Mouse (Mus musculus): ENCODE data around the gene Cdc42ep4.

The Cdc42ep4 gene

DNA sequence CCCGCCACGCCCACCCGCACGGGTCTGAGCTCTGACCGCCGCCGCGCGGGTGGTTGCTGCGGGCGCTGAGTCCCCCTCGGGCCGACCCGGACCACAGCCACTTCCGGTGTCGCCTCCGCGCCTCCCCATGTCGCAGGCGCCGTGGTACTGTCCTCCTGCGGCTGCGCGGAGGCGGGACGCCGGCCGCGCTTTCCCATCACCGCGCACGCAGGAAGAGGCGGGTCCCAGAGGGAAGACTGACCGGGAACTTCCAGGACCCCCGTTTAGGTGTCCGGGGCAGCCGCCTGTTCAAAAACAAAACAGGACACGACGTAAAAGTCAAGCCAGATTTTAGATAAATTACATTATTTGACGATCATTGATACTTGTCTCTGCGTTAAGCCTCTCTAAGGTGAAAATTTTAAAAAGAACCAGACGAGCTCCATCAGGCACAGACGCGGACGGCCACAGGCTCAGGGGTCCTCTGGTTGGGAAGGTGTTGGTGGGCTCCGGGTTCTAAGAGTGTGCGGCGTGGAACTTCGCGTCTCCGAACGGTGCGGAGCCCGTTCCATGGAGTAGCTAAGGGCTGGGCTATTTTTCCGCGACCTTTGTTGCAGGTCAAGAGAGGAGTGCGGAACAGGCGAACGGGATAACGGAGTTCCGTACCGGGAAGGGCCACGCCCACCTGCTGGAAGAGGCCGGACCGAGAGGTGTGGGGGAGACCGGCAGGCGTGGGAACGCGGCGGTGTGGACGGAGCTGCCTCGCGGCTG, 67.5 kb downstream of the Cdc42ep4 start, which contains the start of the genes Fam104a and D11Wsu47e:
TSS of gene Fam104a (minus strand) at position 199 of the 750 bp plus-strand sequence.
TSS of gene D11Wsu47e (plus strand) at position 456 of the 750 bp plus-strand sequence.
- peak; percentile 96 to 97 for DNase-seq (ENCODE audit: low spot score in 2 of 2)

DNA sequence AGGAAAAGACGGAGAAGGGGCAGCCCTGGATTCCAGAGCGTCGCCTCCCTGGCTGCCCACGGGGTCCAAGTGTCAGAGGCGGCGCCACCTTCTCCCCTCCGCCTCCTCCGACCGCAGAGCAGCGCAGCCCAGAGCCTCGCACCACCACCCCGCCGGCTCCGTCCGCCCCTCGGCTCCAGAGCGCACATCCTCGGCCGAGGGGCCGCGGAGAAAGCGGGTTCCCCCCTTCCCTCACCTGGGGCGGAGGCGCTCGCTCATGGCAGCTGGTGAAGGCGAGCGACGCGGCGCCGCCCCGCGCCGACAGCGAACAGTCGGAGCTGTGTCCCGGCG, 68.1 kb downstream of the Cdc42ep4 start:
- DNase-seq (ENCODE audit: low spot score in 2 of 2), result no peak

DNA sequence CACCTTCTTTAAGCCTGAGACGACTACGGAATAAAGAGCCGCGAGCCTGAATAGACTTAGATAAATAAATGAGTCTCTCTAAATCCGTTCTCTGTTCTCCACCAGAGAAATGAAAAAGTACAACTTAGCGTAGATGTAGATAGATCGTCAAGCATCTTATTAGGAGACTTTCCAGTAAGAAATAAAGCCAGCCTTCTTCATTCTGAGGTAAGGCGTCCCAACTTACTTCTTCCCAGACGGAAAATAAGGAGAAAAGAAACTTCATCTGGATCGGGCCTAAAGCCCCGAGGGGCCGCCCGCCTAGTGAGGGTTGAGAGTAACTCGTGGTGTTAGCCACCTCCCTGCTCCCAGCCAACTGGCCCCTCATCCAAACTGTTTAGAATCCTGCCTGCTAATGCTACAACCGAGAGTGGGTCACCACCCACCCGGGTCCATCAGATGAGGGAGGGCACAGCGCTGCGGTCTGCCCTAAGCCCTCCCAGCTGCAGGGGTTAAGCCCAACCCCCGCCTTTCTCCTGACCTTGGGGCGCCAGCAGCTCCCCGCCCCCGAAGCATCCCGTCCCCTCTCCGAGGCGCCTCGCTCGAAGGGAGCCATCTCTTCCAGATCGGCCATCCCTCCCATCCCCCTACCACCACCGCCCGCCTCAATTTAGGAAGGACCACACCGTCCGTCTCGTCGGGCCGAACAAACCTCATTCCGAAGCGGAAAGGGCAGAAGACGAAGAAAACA, 68.6 kb downstream of the Cdc42ep4 start:
- DNase-seq (ENCODE audit: low spot score in 2 of 2), result peak; percentile 60 to 68

DNA sequence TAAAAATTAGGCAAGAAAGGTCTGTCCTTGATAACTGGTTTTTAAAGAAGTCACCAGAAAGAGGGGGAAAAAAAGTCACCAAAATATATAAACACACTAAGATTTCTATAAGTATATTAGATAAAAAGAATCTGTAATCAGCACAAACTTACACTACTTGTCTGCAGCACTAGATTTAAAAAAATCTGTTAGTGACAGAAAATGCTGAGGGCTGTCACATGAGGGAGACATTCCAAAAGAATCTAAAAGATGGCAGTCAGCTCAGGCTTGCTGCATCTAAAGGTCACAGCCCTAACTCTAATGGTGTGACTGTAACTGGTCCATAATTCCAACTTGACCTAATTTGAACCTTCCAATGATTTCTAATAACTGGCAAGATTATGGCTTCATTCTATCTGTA, 69.7 kb downstream of the Cdc42ep4 start:
- DNase-seq (ENCODE audit: low spot score in 2 of 2), result no peak

DNA sequence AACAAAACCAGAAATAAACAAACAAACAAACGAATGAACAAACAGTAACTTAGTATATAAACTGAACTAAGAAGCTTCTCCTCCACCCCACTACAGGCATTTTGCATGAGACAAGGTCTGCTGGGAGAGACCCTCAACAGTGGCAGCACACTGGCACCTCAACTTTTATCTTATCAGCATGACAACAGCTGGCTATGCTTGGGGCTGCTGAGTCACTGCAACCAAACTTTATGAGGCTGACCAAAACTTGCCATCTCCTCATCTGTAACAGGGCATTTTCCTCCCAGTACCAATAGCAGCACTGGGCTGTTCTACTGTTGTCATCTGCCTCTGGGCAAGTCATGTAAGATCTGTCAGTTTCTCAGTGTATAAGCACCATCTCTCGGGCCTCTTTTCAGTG, 70.7 kb downstream of the Cdc42ep4 start:
- peak; percentile 52 to 54 for DNase-seq (ENCODE audit: low spot score in 2 of 2)

DNA sequence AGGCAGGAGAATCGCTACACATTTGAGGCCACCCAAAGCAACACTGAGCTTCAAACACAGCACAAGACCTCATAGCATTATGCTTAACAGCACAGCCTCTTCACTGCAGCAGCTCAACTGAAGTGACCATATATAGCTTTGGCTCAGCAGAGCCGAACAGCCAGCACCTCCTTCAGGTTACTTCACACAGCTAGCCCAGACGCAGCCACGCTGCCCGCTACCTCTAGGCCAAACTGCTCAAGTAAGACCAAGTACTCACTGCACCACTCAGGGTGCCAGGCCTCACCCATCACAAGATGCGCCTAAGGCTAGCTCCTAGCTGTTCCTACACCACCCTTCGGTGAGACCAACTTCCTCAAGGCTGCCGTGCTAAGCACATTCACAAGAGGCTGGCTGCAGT, 73.3 kb downstream of the Cdc42ep4 start:
- no peak for DNase-seq (ENCODE audit: low spot score in 2 of 2)

DNA sequence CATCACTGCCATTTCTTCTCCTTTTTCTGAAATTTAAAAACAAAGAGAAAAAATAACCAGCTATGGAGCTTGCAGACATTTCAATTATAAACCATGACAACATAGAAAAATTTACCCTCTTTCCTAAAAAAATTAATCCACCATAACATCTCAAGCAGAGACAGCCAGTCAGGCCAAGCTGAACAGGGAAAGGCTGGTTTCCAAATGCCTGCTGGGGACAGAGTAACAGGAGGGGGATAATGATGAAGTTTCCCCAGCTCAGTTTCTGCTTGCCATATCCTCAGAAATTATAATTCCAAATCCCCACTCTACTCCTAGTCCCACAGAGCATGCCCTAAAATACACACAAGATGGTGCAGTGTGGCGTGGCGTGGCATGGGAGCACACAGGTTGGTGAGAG, 74.3 kb downstream of the Cdc42ep4 start:
- no peak for DNase-seq (ENCODE audit: low spot score in 2 of 2)

Data from spleen, postnatal 10 days (tissue).